Mouse (Mus musculus) kidney, postnatal 10 days (tissue): ENCODE results near the gene Cacng8.

ENCODE experiments used
- DNase-seq: peaks from one replicate; pipeline ENCODE4 v3.0.0; 2021; ENCODE audit warnings: mixed read lengths

The Cacng8 gene

DNA sequence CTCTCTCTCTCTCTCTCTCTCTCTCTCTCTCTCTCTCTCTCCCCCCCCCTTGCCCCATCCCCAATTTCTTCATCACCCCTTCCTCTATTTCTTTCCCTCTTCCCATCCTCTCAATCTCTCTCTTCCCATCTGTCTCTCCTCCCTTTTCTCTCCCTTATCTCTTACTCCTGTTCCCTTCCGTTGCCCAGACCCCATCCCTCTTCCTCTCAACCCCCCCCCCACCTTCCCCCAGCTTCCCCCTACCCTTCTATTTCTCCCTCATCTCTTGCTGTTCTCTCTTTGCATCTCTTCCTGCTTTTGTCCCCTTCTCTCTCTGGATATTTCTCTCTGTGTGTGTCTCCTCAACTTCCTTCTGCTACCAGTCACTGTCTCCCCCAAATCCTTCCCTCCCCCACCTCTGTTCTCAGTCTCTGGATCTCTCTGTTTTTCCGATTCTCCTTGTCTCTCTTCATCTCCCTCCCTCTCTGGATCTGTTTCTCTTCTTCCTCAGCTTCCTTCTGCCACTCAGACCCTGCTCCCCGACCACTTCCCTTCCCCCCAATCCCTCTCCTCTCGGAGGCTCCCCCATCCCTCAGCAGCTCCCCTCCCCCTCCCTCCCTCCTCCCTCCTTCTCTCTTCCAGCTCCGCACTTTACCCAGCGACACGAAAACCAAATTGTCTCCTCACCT, at the start of gene Cacng8:
Cacng8 (plus strand) TSS at position 271 of the 668 bp plus-strand sequence.
- DNase-seq, result no peak

DNA sequence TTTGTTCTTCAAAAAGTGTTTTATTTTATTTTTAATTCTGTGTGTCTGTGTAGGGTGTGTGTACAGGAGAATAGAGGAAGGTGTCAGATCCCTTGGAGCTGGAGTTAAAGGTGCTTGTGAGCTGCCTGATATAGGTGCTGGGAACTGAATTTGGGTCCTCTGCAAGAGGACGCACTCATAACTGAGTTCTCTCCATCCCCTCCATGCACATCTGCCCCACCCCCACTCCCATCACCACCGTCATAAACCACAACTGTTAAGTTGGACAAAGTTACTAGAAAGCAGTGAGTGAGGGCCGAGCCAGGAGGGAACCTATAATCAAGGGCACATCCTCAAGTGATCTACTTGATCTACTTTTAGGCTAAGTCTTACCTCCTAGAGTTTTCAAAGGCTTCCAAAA, 46.6 kb upstream of the Cacng8 start:
- DNase-seq, result no peak

- DNase-seq, result no peak
Observed at GRCm38 (mm10) chr7:3345301-3345700, 45.2 kb upstream of the Cacng8 start.

- no peak for DNase-seq
Observed at GRCm38 (mm10) chr7:3347366-3348287, 42.9 kb upstream of the Cacng8 start.

DNA sequence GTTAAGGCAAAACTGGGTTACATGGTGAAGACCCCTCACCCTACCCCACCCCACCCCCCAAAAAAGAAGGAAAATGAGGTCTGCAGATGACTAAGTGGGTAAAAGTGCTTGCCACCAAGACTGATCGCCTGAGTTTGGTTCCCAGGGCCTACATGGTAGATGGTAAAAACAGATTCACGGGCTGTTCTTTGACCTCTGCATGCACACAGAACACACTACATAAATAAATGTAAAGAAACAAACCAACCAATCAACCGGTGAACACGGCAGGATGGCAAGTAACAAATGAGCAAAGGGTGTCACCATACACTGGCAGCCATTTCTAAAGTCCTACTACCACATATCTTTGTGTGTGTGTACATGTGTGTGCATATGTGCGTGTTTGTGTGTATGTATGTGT, 42.2 kb upstream of the Cacng8 start:
- DNase-seq, result no peak

GRCm38 (mm10) chr7:3349775-3350174, 40.7 kb upstream of the Cacng8 start:
- DNase-seq, result no peak

- no peak for DNase-seq
Observed at GRCm38 (mm10) chr7:3351536-3351935, 38.9 kb upstream of the Cacng8 start.

DNA sequence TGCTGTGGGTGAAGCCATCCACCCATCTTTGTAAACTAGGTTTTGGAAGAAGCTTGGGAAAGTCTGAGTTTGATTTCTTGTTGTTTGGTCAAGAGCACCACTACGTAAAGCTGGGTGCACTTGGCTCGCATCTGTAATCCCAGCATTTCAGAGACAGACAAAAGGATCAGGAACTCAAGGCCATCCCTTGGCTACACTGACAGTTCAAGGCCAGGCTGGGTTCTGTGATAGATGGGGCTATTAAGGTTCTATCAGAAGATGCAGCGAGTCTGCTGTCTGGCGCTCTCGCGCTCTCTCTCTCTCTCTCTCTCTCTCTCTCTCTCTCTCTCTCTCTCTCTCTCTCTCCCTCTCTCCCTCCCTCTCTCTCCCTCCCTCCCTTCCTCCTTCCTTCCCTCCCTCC, 35.6 kb upstream of the Cacng8 start:
- no peak for DNase-seq

- DNase-seq, result no peak
Observed at GRCm38 (mm10) chr7:3360678-3361077, 29.8 kb upstream of the Cacng8 start.

- DNase-seq, result no peak
Observed at GRCm38 (mm10) chr7:3365547-3366279, 24.8 kb upstream of the Cacng8 start.

DNA sequence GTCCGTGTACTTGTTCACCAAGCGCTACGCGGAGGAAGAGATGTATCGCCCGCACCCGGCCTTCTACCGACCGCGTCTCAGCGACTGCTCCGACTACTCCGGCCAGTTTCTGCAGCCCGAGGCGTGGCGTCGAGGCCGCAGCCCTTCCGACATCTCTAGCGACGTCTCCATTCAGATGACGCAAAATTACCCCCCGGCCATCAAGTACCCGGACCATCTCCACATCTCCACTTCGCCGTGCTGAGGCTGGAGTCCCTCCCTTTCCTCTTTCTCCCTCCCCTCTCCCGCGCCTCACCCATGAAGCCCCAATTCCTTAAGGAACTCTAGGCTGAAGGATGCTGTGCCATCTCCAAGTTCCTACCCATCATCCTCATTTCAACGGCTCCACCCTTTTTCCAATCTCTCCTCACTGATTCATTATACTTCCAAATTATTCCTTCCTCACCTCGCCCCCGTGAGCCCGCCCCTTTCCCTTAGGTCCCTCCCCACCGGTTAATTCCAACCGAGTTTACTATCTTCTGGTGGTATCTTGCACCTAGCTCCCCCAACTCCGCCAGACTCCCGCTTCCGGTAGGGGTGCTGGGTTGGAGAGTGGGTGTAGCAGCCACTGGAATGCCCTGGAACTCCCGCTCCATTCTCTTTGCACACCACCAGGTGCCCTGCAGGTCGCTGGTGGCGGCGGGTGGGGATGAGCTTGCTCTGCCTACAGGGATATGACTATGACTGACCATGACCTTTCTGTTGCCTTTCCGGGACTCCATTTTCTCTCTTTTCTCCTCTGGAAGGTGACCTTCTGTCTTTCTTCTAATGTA, 23.6 kb upstream of the Cacng8 start:
- DNase-seq, result peak; percentile 34

GRCm38 (mm10) chr7:3367569-3367968, 22.9 kb upstream of the Cacng8 start:
- no peak for DNase-seq

GRCm38 (mm10) chr7:3368311-3368710, 22.2 kb upstream of the Cacng8 start:
- no peak for DNase-seq

DNA sequence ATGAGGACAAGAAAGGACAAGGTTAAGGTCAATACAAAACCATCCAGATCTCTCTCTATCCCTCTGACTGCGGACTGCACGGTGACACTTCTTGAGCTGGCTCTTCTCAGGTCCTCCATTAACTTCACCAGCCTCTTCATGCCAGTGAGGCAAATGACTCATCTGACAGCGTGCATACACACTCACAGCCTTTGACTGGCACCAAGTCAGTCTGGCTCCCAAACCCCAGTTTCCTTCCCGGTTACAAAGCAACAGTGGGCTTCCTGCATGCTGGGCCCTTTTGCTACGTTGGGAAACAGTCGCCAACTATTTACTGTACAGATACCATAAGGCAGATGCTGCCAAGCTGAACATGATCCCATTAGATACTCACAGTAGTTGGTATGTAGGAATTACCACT, 21.3 kb upstream of the Cacng8 start:
- DNase-seq, result no peak

DNA sequence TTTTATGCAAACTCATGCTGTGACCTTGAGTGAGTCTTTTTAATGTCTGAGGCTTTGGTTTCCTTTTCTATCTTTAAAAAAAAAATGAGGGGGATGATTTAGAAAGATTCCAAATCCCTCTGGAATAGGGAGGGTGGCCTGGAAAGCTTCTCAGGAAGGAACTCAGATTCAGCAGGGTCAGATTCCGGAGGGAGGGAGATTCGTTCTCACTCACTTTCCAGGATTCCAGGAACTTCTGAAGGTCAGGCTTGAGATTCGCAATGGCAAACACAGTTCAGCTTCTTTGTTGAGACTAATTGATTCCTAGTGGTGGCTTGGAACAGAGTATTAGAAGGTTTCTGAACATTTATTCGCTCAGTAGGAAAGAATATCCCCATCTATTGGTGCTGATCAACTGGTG, 20.1 kb upstream of the Cacng8 start:
- DNase-seq, result no peak

DNA sequence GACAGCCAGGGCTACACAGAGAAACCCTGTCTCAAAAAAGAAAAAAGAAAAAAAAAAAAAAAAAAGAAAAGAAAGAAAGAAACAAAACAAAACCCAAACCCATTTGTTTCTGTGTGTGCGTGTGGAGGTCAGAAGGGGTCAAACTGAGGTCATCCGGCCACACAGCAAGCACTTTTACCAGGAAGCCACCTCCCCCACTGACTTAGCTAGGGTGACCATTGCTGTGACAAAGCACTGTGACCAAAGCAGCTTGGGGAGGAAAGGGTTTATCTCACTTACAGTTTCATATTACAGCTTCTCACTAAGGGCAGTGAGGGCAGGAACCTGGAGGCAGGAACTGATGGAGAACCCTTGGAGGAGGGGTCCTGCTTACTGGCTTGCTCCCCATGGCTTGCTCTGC, 18.1 kb upstream of the Cacng8 start:
- DNase-seq, result no peak

DNA sequence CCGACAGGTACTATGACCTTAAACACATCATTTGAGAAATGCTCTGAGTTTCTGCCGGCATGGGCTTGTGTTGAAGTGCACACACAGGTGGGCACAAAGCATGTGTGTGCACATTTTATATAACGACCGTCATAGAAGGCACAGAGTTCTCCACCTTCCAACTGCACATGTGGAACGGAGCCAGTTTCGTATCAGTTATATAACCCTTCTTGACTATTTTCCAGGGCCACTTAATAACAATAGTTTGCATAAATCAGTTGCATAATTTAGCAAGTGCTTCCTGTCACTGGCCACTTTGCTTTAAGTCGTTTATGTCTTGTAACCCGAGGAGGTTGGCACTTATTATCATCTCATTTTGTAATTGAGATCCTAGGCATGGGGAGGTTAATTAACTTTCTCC, 16.7 kb upstream of the Cacng8 start:
- no peak for DNase-seq

DNA sequence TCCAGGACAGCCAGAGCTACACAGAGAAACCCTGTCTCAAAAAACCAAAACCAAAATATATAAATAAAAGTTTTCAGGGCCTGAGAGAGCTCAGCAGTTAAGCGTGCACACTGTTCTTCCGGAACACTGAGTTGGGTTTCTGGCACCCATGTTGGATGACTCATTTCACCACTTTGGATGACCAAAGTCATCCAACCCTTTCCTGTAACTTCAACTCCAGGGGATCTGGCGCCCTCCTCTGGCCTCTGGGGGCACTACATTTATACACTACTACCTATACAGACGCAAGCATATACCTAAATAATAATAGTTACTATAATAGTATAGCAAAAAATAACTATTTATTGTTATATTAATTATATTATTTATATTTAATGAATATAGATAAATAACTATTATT, 13.7 kb upstream of the Cacng8 start:
- peak; percentile 73 for DNase-seq

DNA sequence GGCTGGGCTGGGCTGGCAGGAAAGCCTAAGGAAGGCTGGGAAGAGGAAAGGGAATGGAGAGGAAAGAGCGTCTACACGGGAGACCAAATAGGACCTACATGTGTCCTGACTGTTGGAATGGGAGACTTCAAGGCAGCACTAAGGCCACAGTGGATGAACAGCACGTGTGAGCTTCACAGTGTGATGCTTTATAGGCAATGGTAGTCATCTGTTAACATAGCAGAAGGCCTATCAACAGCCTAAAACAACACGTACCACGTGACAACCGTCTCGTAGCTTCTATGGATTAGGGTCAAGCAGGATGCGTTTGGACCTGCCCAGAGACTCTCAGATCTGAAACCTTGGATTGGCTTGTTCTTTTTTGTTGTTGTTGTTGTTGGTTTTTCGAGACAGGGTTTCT, 8.4 kb upstream of the Cacng8 start:
- no peak for DNase-seq

DNA sequence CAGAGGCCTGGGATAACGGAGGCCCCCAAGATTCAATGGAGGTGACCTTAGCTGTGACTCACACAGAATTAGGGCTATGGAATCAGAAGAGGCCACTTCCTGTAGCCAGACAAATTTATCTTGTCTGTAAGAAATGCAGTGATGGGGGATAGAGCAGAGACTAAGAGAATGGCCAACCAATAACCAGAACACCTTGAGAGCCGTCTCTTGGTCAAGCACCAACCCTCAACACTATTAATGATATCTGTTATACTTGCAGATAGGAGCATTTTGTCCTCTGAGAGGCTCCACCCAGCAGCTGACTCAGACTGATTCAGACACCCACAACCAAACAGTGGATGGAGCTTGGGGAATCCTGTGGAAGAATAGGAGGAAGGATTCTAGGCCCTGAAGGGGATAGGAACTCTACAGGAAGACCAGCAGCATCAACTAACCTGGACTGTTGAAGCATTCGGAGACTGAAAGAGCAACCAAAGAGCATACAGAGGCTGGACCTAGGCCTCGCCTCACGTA, 5.6 kb upstream of the Cacng8 start:
- no peak for DNase-seq

DNA sequence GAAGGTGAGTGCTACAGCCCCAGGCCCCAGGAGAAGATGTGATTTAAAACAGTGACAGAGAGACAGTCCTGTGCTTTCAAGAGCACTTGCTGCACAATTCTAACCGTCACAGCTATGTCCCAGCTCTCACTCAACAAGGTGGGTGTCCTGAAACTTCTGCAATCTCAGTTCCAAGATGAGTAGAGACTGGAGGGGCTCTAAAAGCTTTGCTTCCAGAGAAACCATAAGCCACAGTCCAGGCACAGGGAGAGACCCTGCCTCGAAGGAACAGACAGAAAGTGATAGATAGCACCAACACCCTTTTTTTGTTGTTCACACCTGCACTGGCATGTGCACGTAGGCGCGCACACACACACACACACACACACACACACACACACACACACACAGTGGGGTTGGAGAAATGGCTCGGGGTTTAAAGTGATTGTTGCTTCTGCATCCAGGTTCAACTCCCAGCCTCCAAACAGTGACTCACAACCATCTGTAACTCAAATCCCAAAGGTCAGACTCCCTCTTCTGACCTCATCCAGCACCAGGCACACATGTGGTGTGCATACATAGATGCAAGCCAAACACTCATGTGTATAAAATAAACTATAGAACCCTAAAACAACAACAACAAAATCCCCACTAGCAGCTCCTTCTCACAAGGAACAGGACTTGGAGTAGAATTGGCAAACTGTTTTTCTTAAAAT, 4.3 kb upstream of the Cacng8 start:
- DNase-seq, result no peak

- no peak for DNase-seq
Observed at GRCm38 (mm10) chr7:3387761-3388160, 2.7 kb upstream of the Cacng8 start.
